In the genomic region with DNA sequence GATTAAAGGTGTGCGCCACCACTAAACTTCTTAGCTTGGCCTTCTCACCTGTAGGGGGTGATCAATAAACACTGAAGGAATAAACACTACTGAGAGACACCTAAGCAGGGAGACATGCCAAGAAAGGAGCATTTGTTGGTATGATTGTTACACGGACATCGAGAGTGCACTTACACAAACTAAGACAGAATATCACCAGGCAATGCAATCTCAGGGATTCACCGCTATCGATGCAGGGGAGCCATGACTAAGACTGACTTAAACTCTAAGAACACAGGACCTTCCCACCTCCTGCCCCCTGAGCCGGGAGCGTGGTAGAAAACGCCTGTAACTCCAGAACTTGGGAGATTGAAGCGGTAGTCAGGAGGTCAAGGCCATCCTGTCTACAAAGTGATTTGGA, we compare ENCODE assay signal across 8 mouse cellular contexts. TPM values are rescaled to one million over a fixed set of nuclear protein-coding genes. Genes with fewer than 3 reads are reported as not detected.
DNase-seq lines count a peak whose midpoint lies in the region; ATAC-seq lines count a peak whose summit lies in the region.

No protein-coding gene starts in this region.

- no peaks in the 10 kb centered on the region for H3K27me3 ChIP-seq in kidney, embryonic 14.5 days (ENCODE audit: control insufficient read depth, insufficient read depth, low read length)
- H3K27me3 ChIP-seq in hindbrain, embryonic 12.5 days = no peaks in the 10 kb centered on the region
- no peaks in the 10 kb centered on the region for H3K27me3 ChIP-seq in midbrain, embryonic 15.5 days (replicated peaks)

- H3K4me1 ChIP-seq in kidney, embryonic 14.5 days (ENCODE audit: control insufficient read depth, insufficient read depth, low read length) = peaks cover 10% of the 10 kb centered on the region
- peaks cover 13% of the 10 kb centered on the region for H3K4me1 ChIP-seq in hindbrain, embryonic 12.5 days
- H3K4me1 ChIP-seq in midbrain, embryonic 15.5 days = peaks cover 14% of the 10 kb centered on the region

- 41% methylated on average over 9 of the region's 9 CpGs for WGBS in kidney, embryonic 14.5 days
- WGBS in hindbrain, embryonic 12.5 days = 45% methylated on average over 9 of the region's 9 CpGs
- 41% methylated on average over 9 of the region's 9 CpGs for WGBS in midbrain, embryonic 15.5 days

- H3K36me3 ChIP-seq in kidney, embryonic 14.5 days (ENCODE audit: control insufficient read depth, insufficient read depth, low read length) = peaks cover 49% of the 10 kb centered on the region
- H3K36me3 ChIP-seq in hindbrain, embryonic 12.5 days = peaks cover 42% of the 10 kb centered on the region
- peaks cover 3% of the 10 kb centered on the region; the same call in 1 of the 2 replicates for H3K36me3 ChIP-seq in midbrain, embryonic 15.5 days (replicated peaks)

- H3K4me3 ChIP-seq in kidney, embryonic 14.5 days (ENCODE audit: low read length) = peak overlapping the region; percentile 76
- H3K4me3 ChIP-seq in hindbrain, embryonic 12.5 days = peak overlapping the region; percentile 56
- peak overlapping the region; percentile 90 for H3K4me3 ChIP-seq in midbrain, embryonic 15.5 days

- DNase-seq in kidney, postnatal 10 days = no peak
- peak; percentile 42 for DNase-seq in MN1 (ENCODE audit: low spot score)
- DNase-seq in layer of hippocampus, postnatal 25 days (ENCODE audit: extremely low spot score in 1 of 2, low spot score in 1 of 2) = no peak
- no peak for DNase-seq in spleen, postnatal 4 days (ENCODE audit: low spot score in 2 of 2)
- DNase-seq in testis, postnatal 14 days (ENCODE audit: low spot score) = no peak

- no peak overlapping the region for H3K27ac ChIP-seq in kidney, embryonic 14.5 days (ENCODE audit: low read depth, low read length)
- peak overlapping the region; percentile 26; the same call in 1 of the 2 replicates for H3K27ac ChIP-seq in hindbrain, embryonic 12.5 days
- H3K27ac ChIP-seq in midbrain, embryonic 15.5 days = peak overlapping the region; percentile 74; the same call in 1 of the 2 replicates

- H3K9me3 ChIP-seq in kidney, embryonic 14.5 days (ENCODE audit: control insufficient read depth, low read length) = no peaks in the 10 kb centered on the region
- no peaks in the 10 kb centered on the region for H3K9me3 ChIP-seq in hindbrain, embryonic 12.5 days (replicated peaks)
- H3K9me3 ChIP-seq in midbrain, embryonic 15.5 days = no peaks in the 10 kb centered on the region

- no peak for ATAC-seq in kidney, embryonic 14.5 days (ENCODE audit: low FRiP score, low TSS enrichment)
- ATAC-seq in hindbrain, embryonic 12.5 days (ENCODE audit: low FRiP score) = no peak
- ATAC-seq in midbrain, embryonic 15.5 days (replicated peaks) = no peak

- H3K4me2 ChIP-seq in kidney, embryonic 14.5 days (replicated peaks; ENCODE audit: low read depth, low read length) = peak overlapping the region; percentile 54
- H3K4me2 ChIP-seq in hindbrain, embryonic 12.5 days (replicated peaks) = peak overlapping the region; percentile 91
- peak overlapping the region; percentile 91 for H3K4me2 ChIP-seq in midbrain, embryonic 15.5 days

- H3K9ac ChIP-seq in kidney, embryonic 14.5 days (ENCODE audit: low read depth, low read length) = peak overlapping the region; percentile 70
- H3K9ac ChIP-seq in hindbrain, embryonic 12.5 days = peak overlapping the region; percentile 86
- peak overlapping the region; percentile 73 for H3K9ac ChIP-seq in midbrain, embryonic 15.5 days

RNA-seq across cellular contexts. Expression of a gene that starts 0.7 kb away (rescaled TPM):
- polyA plus RNA-seq in kidney, embryonic 14.5 days (2014; fragmentation: Nextera tagmentation; extraction: Ambion mirVana) = 157 and 170 TPM in 2 replicates
- 107 and 116 TPM in 2 replicates for polyA plus RNA-seq in hindbrain, embryonic 12.5 days (2016; fragmentation: Nextera tagmentation; extraction: Ambion mirVana)
- polyA plus RNA-seq in midbrain, embryonic 15.5 days (2015; fragmentation: Nextera tagmentation; extraction: Ambion mirVana) = 96.7 and 106 TPM in 2 replicates
- total RNA-seq in layer of hippocampus, postnatal 25 days (2021) = 10 to 100 TPM; 62.4 to 70.0 TPM

RNA-seq across cellular contexts. Expression of a gene that starts 0.8 kb away (rescaled TPM):
- polyA plus RNA-seq in kidney, embryonic 14.5 days (2014; fragmentation: Nextera tagmentation; extraction: Ambion mirVana) = 28.8 and 33.0 TPM in 2 replicates
- 25.7 and 28.0 TPM in 2 replicates for polyA plus RNA-seq in hindbrain, embryonic 12.5 days (2016; fragmentation: Nextera tagmentation; extraction: Ambion mirVana)
- 18.3 and 18.7 TPM in 2 replicates for polyA plus RNA-seq in midbrain, embryonic 15.5 days (2015; fragmentation: Nextera tagmentation; extraction: Ambion mirVana)
- 10 to 100 TPM; 12.4 to 15.6 TPM for total RNA-seq in layer of hippocampus, postnatal 25 days (2021)

RNA-seq across cellular contexts. Expression of a gene that starts 15.0 kb away (rescaled TPM):
- polyA plus RNA-seq in kidney, embryonic 14.5 days (2014; fragmentation: Nextera tagmentation; extraction: Ambion mirVana) = not detected in 2 replicates
- 3.2 and 4.0 TPM in 2 replicates for polyA plus RNA-seq in hindbrain, embryonic 12.5 days (2016; fragmentation: Nextera tagmentation; extraction: Ambion mirVana)
- polyA plus RNA-seq in midbrain, embryonic 15.5 days (2015; fragmentation: Nextera tagmentation; extraction: Ambion mirVana) = 0.36 and 0.50 TPM in 2 replicates
- total RNA-seq in layer of hippocampus, postnatal 25 days (2021) = under 1 TPM; 0.42 to 0.47 TPM

RNA-seq across cellular contexts. Expression of a gene that starts 24.3 kb away (rescaled TPM):
- polyA plus RNA-seq in kidney, embryonic 14.5 days (2014; fragmentation: Nextera tagmentation; extraction: Ambion mirVana) = 7.2 and 8.1 TPM in 2 replicates
- 8.5 and 11.1 TPM in 2 replicates for polyA plus RNA-seq in hindbrain, embryonic 12.5 days (2016; fragmentation: Nextera tagmentation; extraction: Ambion mirVana)
- polyA plus RNA-seq in midbrain, embryonic 15.5 days (2015; fragmentation: Nextera tagmentation; extraction: Ambion mirVana) = 3.7 and 4.0 TPM in 2 replicates
- total RNA-seq in layer of hippocampus, postnatal 25 days (2021) = 1 to 10 TPM; 1.1 to 2.2 TPM

RNA-seq across cellular contexts. Expression of a gene that starts 25.6 kb away (rescaled TPM):
- polyA plus RNA-seq in kidney, embryonic 14.5 days (2014; fragmentation: Nextera tagmentation; extraction: Ambion mirVana) = 49.7 and 56.7 TPM in 2 replicates
- 90.1 and 90.4 TPM in 2 replicates for polyA plus RNA-seq in hindbrain, embryonic 12.5 days (2016; fragmentation: Nextera tagmentation; extraction: Ambion mirVana)
- polyA plus RNA-seq in midbrain, embryonic 15.5 days (2015; fragmentation: Nextera tagmentation; extraction: Ambion mirVana) = 125 and 129 TPM in 2 replicates
- 100 to 1,000 TPM; 218 to 227 TPM for total RNA-seq in layer of hippocampus, postnatal 25 days (2021)
